Mouse (Mus musculus) limb, embryonic 12.5 days (tissue): Measurements from ENCODE around the gene Ybx3. TPM values are rescaled to one million over a fixed set of nuclear protein-coding genes. Genes with fewer than 3 reads are reported as not detected.

Source experiments
- ATAC-seq: fragments of 200-750 bp; cut with Nextera tagmentation; 2 replicates; pipeline ENCODE4 v1.8.0; 2017; ENCODE audit warnings: low read depth, moderate TSS enrichment; ENCODE audit not compliant: insufficient number of reproducible peaks, insufficient read depth, low FRiP score, low TSS enrichment
- H3K27ac ChIP-seq: fragments of 300-500 bp; sonication (generic); 2 replicates; pipeline ENCODE4 v1.5.1; 2016; ENCODE audit warnings: mild to moderate bottlenecking, moderate library complexity
- H3K27me3 ChIP-seq: fragments of 300-500 bp; sonication (generic); 2 replicates; pipeline ENCODE4 v1.6.1; 2016; ENCODE audit warnings: mild to moderate bottlenecking, moderate library complexity
- H3K36me3 ChIP-seq: fragments of 300-500 bp; sonication (generic); 2 replicates; pipeline ENCODE4 v1.6.1; 2016; ENCODE audit warnings: mild to moderate bottlenecking, moderate library complexity
- H3K4me1 ChIP-seq: fragments of 300-500 bp; sonication (generic); replicated peaks from 2 replicates; pipeline ENCODE4 v1.6.1; 2016
- H3K4me2 ChIP-seq: fragments of 300-500 bp; sonication (generic); 2 replicates; pipeline ENCODE4 v1.6.1; 2016; ENCODE audit warnings: mild to moderate bottlenecking, moderate library complexity
- H3K4me3 ChIP-seq: fragments of 300-500 bp; sonication (generic); replicated peaks from 2 replicates; pipeline ENCODE4 v1.5.1; 2016; ENCODE audit warnings: mild to moderate bottlenecking
- H3K9ac ChIP-seq: fragments of 300-500 bp; sonication (generic); replicated peaks from 2 replicates; pipeline ENCODE4 v1.6.1; 2016; ENCODE audit warnings: mild to moderate bottlenecking, moderate library complexity
- H3K9me3 ChIP-seq: fragments of 300-500 bp; sonication (generic); 2 replicates; pipeline ENCODE4 v1.6.1; 2016; ENCODE audit warnings: mild to moderate bottlenecking, moderate library complexity
- WGBS: fragments of 180-500 bp; shearing (Covaris S2); methylation state at CpG from one replicate; pipeline ENCODE4 v1.1.7; 2016; 5-methylcytosine and 5-hydroxymethylcytosine counted together
- polyA plus RNA-seq: library from polyadenylated mRNA; unstranded; fragments of >200 nt; fragmentation: Nextera tagmentation; extraction: Ambion mirVana; gene quantifications from 2 replicates; pipeline ENCODE4 v1.2.1, GENCODE M21; 2016

Ybx3 gene
- polyA plus RNA-seq, 1 experiment from 2014 or later: 38.5 TPM

- 63% methylated on average over 14 of the region's 14 CpGs for WGBS
- Histone ChIP-seq H3K4me2 (0 out of 2 replicates have a peak overlapping the region, but pooled peaks have one; percentile 2), H3K27ac (no peak overlapping the region), H3K9ac (no peak overlapping the region), H3K4me1 (peaks cover 30% of the 10 kb centered on the region), H3K36me3 (peaks cover 38% of the 10 kb centered on the region), H3K4me3 (no peak overlapping the region), H3K27me3 (no peaks in the 10 kb centered on the region), H3K9me3 (no peaks in the 10 kb centered on the region)
- ATAC-seq: peak; percentile 39; the same call in 1 of the 2 replicates
Observed at GRCm38 (mm10) chr6:131382232-131382983, 5.9 kb downstream of the Ybx3 start.

GRCm38 (mm10) chr6:131378858-131379428, 9.3 kb downstream of the Ybx3 start:
- H3K36me3 ChIP-seq: peaks cover 68% of the 10 kb centered on the region
- no peak for ATAC-seq
- H3K4me2 ChIP-seq: no peak overlapping the region
- no peaks in the 10 kb centered on the region for H3K27me3 ChIP-seq
- H3K4me1 ChIP-seq: peaks cover 17% of the 10 kb centered on the region
- H3K9ac ChIP-seq: no peak overlapping the region
- H3K27ac ChIP-seq: no peak overlapping the region
- no peaks in the 10 kb centered on the region for H3K9me3 ChIP-seq
- 94% methylated on average over 18 of the region's 18 CpGs for WGBS
- no peak overlapping the region for H3K4me3 ChIP-seq

- Histone ChIP-seq H3K9ac (no peak overlapping the region), H3K9me3 (no peaks in the 10 kb centered on the region), H3K36me3 (peaks cover 77% of the 10 kb centered on the region), H3K27ac (no peak overlapping the region), H3K4me3 (no peak overlapping the region), H3K27me3 (no peaks in the 10 kb centered on the region), H3K4me2 (no peak overlapping the region), H3K4me1 (peaks cover 4% of the 10 kb centered on the region)
- 90% methylated on average over 5 of the region's 5 CpGs for WGBS
- ATAC-seq: no peak
Observed at GRCm38 (mm10) chr6:131377378-131377777, 10.9 kb downstream of the Ybx3 start.

DNA sequence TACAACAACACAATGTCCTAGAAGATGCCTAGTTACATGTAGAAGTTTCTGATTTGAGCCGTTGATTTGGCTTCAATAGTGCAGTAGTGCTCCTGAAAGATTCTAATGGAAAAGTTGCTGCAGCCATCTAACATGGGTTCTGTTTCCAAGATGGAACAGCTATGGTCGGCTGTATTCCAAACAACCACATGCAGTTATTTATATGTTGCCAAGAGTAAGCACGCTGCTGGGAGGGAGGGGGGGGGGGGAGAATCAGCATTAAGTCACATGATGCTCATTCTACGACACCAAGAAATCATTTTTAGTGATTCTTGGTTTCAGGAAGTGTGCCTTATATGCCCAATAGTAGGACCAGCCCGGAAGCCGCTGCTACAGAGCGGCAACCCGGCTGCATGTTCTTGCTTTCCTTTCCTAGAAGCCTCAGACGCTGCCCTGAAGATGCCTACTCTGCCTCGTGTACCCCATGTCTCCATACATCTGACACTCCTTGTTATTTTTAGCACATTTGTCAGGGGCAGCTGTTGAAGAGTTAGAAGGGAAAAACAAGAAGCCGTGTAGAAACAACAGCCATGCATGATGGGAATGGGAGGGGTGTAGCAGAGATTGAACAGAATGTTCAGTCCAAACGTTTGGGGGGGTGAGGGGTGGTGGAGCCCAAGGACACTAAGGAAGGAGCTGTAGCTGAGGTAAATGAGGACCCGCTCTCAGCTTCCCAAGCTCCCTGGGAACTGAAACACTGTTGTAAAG, 13.5 kb downstream of the Ybx3 start:
- no peak overlapping the region for H3K9ac ChIP-seq
- peaks cover 78% of the 10 kb centered on the region for H3K36me3 ChIP-seq
- H3K4me1 ChIP-seq: no peaks in the 10 kb centered on the region
- no peak overlapping the region for H3K4me2 ChIP-seq
- H3K27me3 ChIP-seq: no peaks in the 10 kb centered on the region
- H3K27ac ChIP-seq: no peak overlapping the region
- 88% methylated on average over 13 of the region's 13 CpGs for WGBS
- no peak overlapping the region for H3K4me3 ChIP-seq
- ATAC-seq: no peak
- no peaks in the 10 kb centered on the region for H3K9me3 ChIP-seq

DNA sequence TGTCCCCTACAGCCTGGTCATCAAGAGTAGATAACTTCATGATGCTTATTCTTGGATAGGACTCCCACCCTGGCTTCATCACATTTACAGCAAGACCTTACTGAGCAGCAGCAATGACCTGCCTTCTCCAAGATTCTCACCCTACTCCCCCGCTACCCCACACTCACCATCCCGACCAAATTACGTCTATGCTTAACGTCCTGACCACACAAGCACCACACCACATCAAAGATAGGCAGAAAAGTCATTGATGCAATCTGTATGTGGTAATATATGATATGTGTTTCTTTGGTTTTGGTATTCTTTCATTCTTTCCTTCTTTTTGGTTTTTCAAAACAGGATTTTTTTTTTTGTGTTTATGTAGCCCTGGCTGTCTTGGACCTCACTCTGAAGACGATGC, 15.1 kb downstream of the Ybx3 start:
- whole genome bisulfite sequencing: 93% methylated on average over 5 of the region's 5 CpGs
- Histone ChIP-seq H3K4me2 (no peak overlapping the region), H3K9me3 (no peaks in the 10 kb centered on the region), H3K27ac (no peak overlapping the region), H3K4me3 (no peak overlapping the region), H3K36me3 (peaks cover 74% of the 10 kb centered on the region), H3K27me3 (no peaks in the 10 kb centered on the region), H3K9ac (no peak overlapping the region), H3K4me1 (no peaks in the 10 kb centered on the region)
- no peak for ATAC-seq

DNA sequence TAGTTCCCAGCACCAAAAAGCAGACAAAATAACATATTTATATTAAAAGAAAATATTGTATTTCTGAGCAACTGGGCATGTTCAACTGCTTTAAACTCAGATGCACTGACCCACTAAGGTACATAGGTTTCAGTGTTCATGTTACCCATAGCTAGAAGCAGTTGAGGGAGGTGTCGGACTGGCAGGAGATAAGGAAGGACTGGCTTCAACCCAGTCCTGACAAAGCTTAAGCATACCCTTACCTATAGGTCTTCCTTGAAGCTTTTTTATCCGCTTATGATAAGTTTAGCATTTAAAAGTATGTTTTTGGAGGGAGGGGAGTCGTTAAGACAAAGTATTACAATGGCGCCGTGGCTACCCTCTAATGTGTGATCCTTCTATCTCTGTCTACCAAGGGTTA, 17.5 kb downstream of the Ybx3 start:
- no peak overlapping the region for H3K9ac ChIP-seq
- no peak overlapping the region for H3K4me2 ChIP-seq
- no peak overlapping the region for H3K27ac ChIP-seq
- no peaks in the 10 kb centered on the region for H3K27me3 ChIP-seq
- no peak overlapping the region for H3K4me3 ChIP-seq
- H3K36me3 ChIP-seq: peaks cover 75% of the 10 kb centered on the region
- no peaks in the 10 kb centered on the region for H3K9me3 ChIP-seq
- no peaks in the 10 kb centered on the region for H3K4me1 ChIP-seq
- whole genome bisulfite sequencing: 97% methylated on average over 5 of the region's 5 CpGs
- ATAC-seq: no peak

GRCm38 (mm10) chr6:131369866-131370616, 18.2 kb downstream of the Ybx3 start:
- H3K9ac ChIP-seq: no peak overlapping the region
- no peak for ATAC-seq
- WGBS: 86% methylated on average over 8 of the region's 8 CpGs
- H3K36me3 ChIP-seq: peaks cover 71% of the 10 kb centered on the region
- H3K4me2 ChIP-seq: no peak overlapping the region
- H3K4me3 ChIP-seq: no peak overlapping the region
- no peaks in the 10 kb centered on the region for H3K9me3 ChIP-seq
- no peak overlapping the region for H3K27ac ChIP-seq
- H3K4me1 ChIP-seq: no peaks in the 10 kb centered on the region
- no peaks in the 10 kb centered on the region for H3K27me3 ChIP-seq

DNA sequence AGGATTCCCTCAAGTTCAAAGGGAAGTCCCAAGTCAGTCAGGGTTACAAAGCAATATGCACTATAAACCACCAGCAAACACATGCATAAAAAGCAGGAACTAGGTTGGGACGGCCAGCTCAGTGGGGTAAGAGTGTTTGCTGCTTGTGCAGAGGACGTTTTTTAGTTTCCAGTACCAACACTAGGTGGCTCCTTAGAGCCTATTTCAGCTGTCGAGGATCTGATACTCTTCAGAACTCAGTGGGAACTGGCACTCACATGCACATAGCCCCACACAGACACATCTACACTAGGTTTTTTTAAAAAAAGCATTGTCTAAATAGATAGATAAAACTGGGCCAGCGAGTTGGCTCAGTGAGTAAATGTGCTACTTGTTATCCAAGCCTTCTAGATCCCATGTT, 21.2 kb downstream of the Ybx3 start:
- no peaks in the 10 kb centered on the region for H3K4me1 ChIP-seq
- no peak overlapping the region for H3K4me2 ChIP-seq
- no peak overlapping the region for H3K27ac ChIP-seq
- H3K4me3 ChIP-seq: no peak overlapping the region
- no peaks in the 10 kb centered on the region for H3K27me3 ChIP-seq
- H3K36me3 ChIP-seq: peaks cover 69% of the 10 kb centered on the region
- H3K9ac ChIP-seq: no peak overlapping the region
- 58% methylated on average over 4 of the region's 4 CpGs for WGBS
- no peak for ATAC-seq
- H3K9me3 ChIP-seq: no peaks in the 10 kb centered on the region

- Histone ChIP-seq H3K36me3 (peaks cover 53% of the 10 kb centered on the region), H3K27me3 (no peaks in the 10 kb centered on the region), H3K9me3 (no peaks in the 10 kb centered on the region), H3K4me1 (no peaks in the 10 kb centered on the region), H3K27ac (no peak overlapping the region), H3K9ac (no peak overlapping the region), H3K4me2 (no peak overlapping the region), H3K4me3 (no peak overlapping the region)
- no peak for ATAC-seq
- WGBS: 94% methylated on average over 2 of the region's 2 CpGs
Observed at GRCm38 (mm10) chr6:131364353-131364752, 23.9 kb downstream of the Ybx3 start.

GRCm38 (mm10) chr6:131362987-131363765, 25.1 kb downstream of the Ybx3 start:
- peaks cover 41% of the 10 kb centered on the region for H3K36me3 ChIP-seq
- H3K27me3 ChIP-seq: no peaks in the 10 kb centered on the region
- WGBS: 80% methylated on average over 7 of the region's 7 CpGs

More at GRCm38 (mm10) chr6:131362987-131363765, 25.1 kb downstream of the Ybx3 start:
- H3K9ac ChIP-seq: no peak overlapping the region
- H3K27ac ChIP-seq: no peak overlapping the region
- H3K4me3 ChIP-seq: no peak overlapping the region
- H3K4me1 ChIP-seq: no peaks in the 10 kb centered on the region
- H3K4me2 ChIP-seq: no peak overlapping the region
- no peak for ATAC-seq
- no peaks in the 10 kb centered on the region for H3K9me3 ChIP-seq
